Mouse (Mus musculus) lung, postnatal 0 days (tissue): ENCODE results near the gene Kcne4. TPM values are rescaled to one million over a fixed set of nuclear protein-coding genes. Genes with fewer than 3 reads are reported as not detected.
A peak's percentile ranks its signal among the peaks of the same experiment; 100 is the strongest.
"Not testable (repeated sequence)": the region's sequence is repeated elsewhere in the genome, so short reads cannot be mapped to it uniquely, and the experiment has no call there.

Experiments
- ATAC-seq: fragments of 200-750 bp; cut with Nextera tagmentation; 2 replicates; pipeline ENCODE4 v1.8.0; 2017; ENCODE audit warnings: moderate library complexity
- DNase-seq: peaks from one replicate; pipeline ENCODE4 v3.0.0-alpha.2; 2016; ENCODE audit warnings: low spot score
- H3K27ac ChIP-seq: fragments of 300-500 bp; sonication (generic); 2 replicates; pipeline ENCODE4 v1.5.1; 2014; ENCODE audit warnings: antibody characterized with exemption, mild to moderate bottlenecking, low read length, mixed read lengths
- H3K27me3 ChIP-seq: fragments of 300-500 bp; sonication (generic); replicated peaks from 2 replicates; pipeline ENCODE4 v1.6.1; 2014; ENCODE audit warnings: low read length, mixed read lengths; ENCODE audit not compliant: insufficient read depth
- H3K36me3 ChIP-seq: fragments of 300-500 bp; sonication (generic); 2 replicates; pipeline ENCODE4 v1.6.1; 2014; ENCODE audit warnings: low read length, mixed read lengths; ENCODE audit not compliant: insufficient read depth
- H3K4me1 ChIP-seq: fragments of 300-500 bp; sonication (generic); 2 replicates; pipeline ENCODE4 v1.6.1; 2014; ENCODE audit warnings: antibody characterized with exemption, low read depth, low read length, mixed read lengths; ENCODE audit not compliant: insufficient read depth
- H3K4me2 ChIP-seq: fragments of 300-500 bp; sonication (generic); replicated peaks from 2 replicates; pipeline ENCODE4 v1.6.1; 2014; ENCODE audit warnings: low read depth, mild to moderate bottlenecking, low read length, moderate library complexity, mixed read lengths
- H3K4me3 ChIP-seq: fragments of 300-500 bp; sonication (generic); 2 replicates; pipeline ENCODE4 v1.5.1; 2014; ENCODE audit warnings: low read depth, low read length
- H3K9ac ChIP-seq: fragments of 300-500 bp; sonication (generic); replicated peaks from 2 replicates; pipeline ENCODE4 v1.6.1; 2014; ENCODE audit warnings: low read depth, mild to moderate bottlenecking
- H3K9me3 ChIP-seq: fragments of 300-500 bp; sonication (generic); 2 replicates; pipeline ENCODE4 v1.6.1; 2016; ENCODE audit warnings: low read length, mixed read lengths
- CTCF ChIP-seq: IDR thresholded peaks from 2 replicates; pipeline ENCODE4 v1.5.1; 2016; ENCODE audit warnings: antibody characterized with exemption, mild to moderate bottlenecking
- EP300 ChIP-seq: IDR thresholded peaks from 2 replicates; pipeline ENCODE4 v1.6.1; 2016; ENCODE audit warnings: antibody characterized with exemption, mild to moderate bottlenecking, control low read depth
- WGBS: fragments of 180-500 bp; shearing (Covaris S2); extraction: QIAGEN DNeasy Blood & Tissue Kit; methylation state at CpG from one replicate; pipeline ENCODE4 v1.1.7; 2014; 5-methylcytosine and 5-hydroxymethylcytosine counted together
- polyA plus RNA-seq: library from polyadenylated mRNA; unstranded; fragments of >200 nt; fragmentation: Nextera tagmentation; extraction: Ambion mirVana; gene quantifications from 2 replicates; pipeline ENCODE4 v1.2.1, GENCODE M21; 2015

Kcne4 gene
- polyA plus RNA-seq: 10.1 and 12.6 TPM in 2 replicates

- Histone ChIP-seq H3K4me3 (peak within 1 kb of the TSS; percentile 27), H3K4me2 (peak within 1 kb of the TSS; percentile 39), H3K4me1 (no peaks in the 10 kb centered on the region; the same call in 1 of the 2 replicates), H3K27ac (peak within 1 kb of the TSS; percentile 33; the same call in 1 of the 2 replicates), H3K9me3 (no peaks in the 10 kb centered on the region), H3K9ac (no peak within 1 kb of the TSS), H3K27me3 (no peaks in the 10 kb centered on the region), H3K36me3 (no peaks in the 10 kb centered on the region)
- peak; percentile 50 for ATAC-seq
- DNase-seq: peak; percentile 83
- no peak for TF ChIP-seq CTCF
- TF ChIP-seq EP300: peak; percentile 9; the same call in 1 of the 2 replicates
- 46% methylated on average over 10 of the region's 10 CpGs for WGBS
Measured at GRCm38 (mm10) chr1:78816639-78817038, at the start of gene Kcne4. Kcne4 (plus strand) TSS chr1:78816758.

GRCm38 (mm10) chr1:78781899-78782298 is 34.7 kb upstream of the Kcne4 start:
- Histone ChIP-seq H3K27me3 (no peaks in the 10 kb centered on the region), H3K27ac (no peak overlapping the region), H3K4me3 (no peak overlapping the region), H3K4me2 (no peak overlapping the region), H3K36me3 (no peaks in the 10 kb centered on the region), H3K4me1 (no peaks in the 10 kb centered on the region), H3K9ac (no peak overlapping the region), H3K9me3 (no peaks in the 10 kb centered on the region)
- no peak; the same call in 1 of the 2 replicates for ATAC-seq
- peak; percentile 17 for DNase-seq
- TF ChIP-seq EP300: no peak
- no peak for TF ChIP-seq CTCF
- 37% methylated on average over 5 of the region's 5 CpGs for WGBS

GRCm38 (mm10) chr1:78784936-78785335 is 31.6 kb upstream of the Kcne4 start:
- not testable (repeated sequence) for H3K4me2 ChIP-seq, H3K9ac ChIP-seq, H3K4me1 ChIP-seq, H3K27ac ChIP-seq, H3K9me3 ChIP-seq, DNase-seq, ATAC-seq, H3K27me3 ChIP-seq, H3K4me3 ChIP-seq, H3K36me3 ChIP-seq
- WGBS: 81% methylated on average over 9 of the region's 9 CpGs

- 33% methylated on average over 1 of the region's 1 CpGs for WGBS
- no peaks in the 10 kb centered on the region for H3K9me3 ChIP-seq
- H3K4me2 ChIP-seq: no peak overlapping the region
- H3K27me3 ChIP-seq: no peaks in the 10 kb centered on the region
- no peak overlapping the region for H3K4me3 ChIP-seq
- H3K27ac ChIP-seq: no peak overlapping the region
- no peak for ATAC-seq
- no peak for DNase-seq
- TF ChIP-seq CTCF (no peak), EP300 (no peak)
- no peak overlapping the region for H3K9ac ChIP-seq
- H3K36me3 ChIP-seq: no peaks in the 10 kb centered on the region
- H3K4me1 ChIP-seq: no peaks in the 10 kb centered on the region
Measured at GRCm38 (mm10) chr1:78789744-78790143, 26.8 kb upstream of the Kcne4 start.

- DNase-seq (no peak), ATAC-seq (no peak)
- H3K27me3 ChIP-seq: no peaks in the 10 kb centered on the region
- no peak overlapping the region for H3K4me3 ChIP-seq
- H3K27ac ChIP-seq: no peak overlapping the region
- no peaks in the 10 kb centered on the region for H3K9me3 ChIP-seq
- H3K4me1 ChIP-seq: no peaks in the 10 kb centered on the region
- no peak overlapping the region for H3K4me2 ChIP-seq
- H3K9ac ChIP-seq: no peak overlapping the region
- TF ChIP-seq EP300 (no peak), CTCF (no peak)
- H3K36me3 ChIP-seq: no peaks in the 10 kb centered on the region
Measured at GRCm38 (mm10) chr1:78807428-78807827, 9.1 kb upstream of the Kcne4 start.

- TF ChIP-seq CTCF: no peak
- no peak for TF ChIP-seq EP300
- Histone ChIP-seq H3K27ac (no peak overlapping the region), H3K9me3 (no peaks in the 10 kb centered on the region), H3K4me1 (no peaks in the 10 kb centered on the region), H3K27me3 (no peaks in the 10 kb centered on the region), H3K4me2 (no peak overlapping the region), H3K9ac (no peak overlapping the region), H3K4me3 (no peak overlapping the region), H3K36me3 (no peaks in the 10 kb centered on the region)
- ATAC-seq: no peak
- 41% methylated on average over 4 of the region's 4 CpGs for WGBS
- DNase-seq: no peak
Measured at GRCm38 (mm10) chr1:78809819-78810218, 6.7 kb upstream of the Kcne4 start.

GRCm38 (mm10) chr1:78810904-78811303 is 5.7 kb upstream of the Kcne4 start:
- 59% methylated on average over 3 of the region's 3 CpGs for WGBS
- H3K36me3 ChIP-seq: no peaks in the 10 kb centered on the region
- H3K27ac ChIP-seq: no peak overlapping the region
- H3K9me3 ChIP-seq: no peaks in the 10 kb centered on the region
- H3K9ac ChIP-seq: no peak overlapping the region
- DNase-seq (no peak), ATAC-seq (no peak)
- H3K4me3 ChIP-seq: no peak overlapping the region
- no peaks in the 10 kb centered on the region for H3K27me3 ChIP-seq
- TF ChIP-seq EP300 (no peak), CTCF (no peak)
- H3K4me2 ChIP-seq: no peak overlapping the region
- H3K4me1 ChIP-seq: no peaks in the 10 kb centered on the region
